Mouse (Mus musculus) bone marrow macrophage, adult 2 months (primary cell): Measurements from ENCODE around the gene Hcn4.

Experiments used
- CTCF ChIP-seq: IDR thresholded peaks from 2 replicates; pipeline ENCODE4 v1.5.1; 2012; ENCODE audit warnings: low read depth, mild to moderate bottlenecking, low read length, moderate library complexity
- POLR2A ChIP-seq: IDR thresholded peaks from 2 replicates; pipeline ENCODE4 v1.6.1; 2012; ENCODE audit warnings: mild to moderate bottlenecking, low read depth, low read length, borderline replicate concordance

DNA sequence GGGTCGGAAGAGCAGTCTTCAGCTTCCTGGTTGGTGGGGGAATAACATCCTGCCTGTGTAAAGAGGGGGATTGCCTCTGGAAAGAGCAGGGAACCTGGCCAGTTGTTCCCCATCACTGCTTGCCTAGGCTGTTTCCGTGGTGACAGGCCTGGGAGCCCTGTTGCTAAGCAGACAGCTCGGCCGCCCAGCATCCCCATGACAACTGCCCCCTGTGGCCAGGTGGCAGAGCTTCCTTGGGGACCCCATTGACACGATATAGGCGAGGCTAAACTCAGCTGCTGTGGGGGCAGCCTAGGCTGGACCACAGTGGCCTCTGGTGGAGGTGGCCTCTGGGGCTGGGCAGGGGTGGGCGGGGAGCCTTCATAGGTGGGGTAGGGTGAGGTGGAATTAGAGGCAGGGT, 40.6 kb downstream of the Hcn4 start:
- TF ChIP-seq CTCF (no peak), POLR2A (no peak)
